Mouse (Mus musculus) natural killer cell, adult 2 months (primary cell): ENCODE data around the gene Rnpepl1.

Experiments
- DNase-seq, 2 experiments: peaks; one replicate each; pipeline ENCODE4 v3.0.0; 2022; ENCODE audit warnings: low spot score in 2 of 2

Gene Rnpepl1

GRCm38 (mm10) chr1:92910239-92910885, at the start of gene Rnpepl1:
Gene Rnpepl1 (plus strand): TSS chr1:92910783.
- DNase-seq = peak; percentile 36 to 61

- DNase-seq = no peak
Observed at GRCm38 (mm10) chr1:92861503-92861902, 49.1 kb upstream of the Rnpepl1 start.

GRCm38 (mm10) chr1:92863268-92863667, 47.3 kb upstream of the Rnpepl1 start:
- no peak for DNase-seq

DNA sequence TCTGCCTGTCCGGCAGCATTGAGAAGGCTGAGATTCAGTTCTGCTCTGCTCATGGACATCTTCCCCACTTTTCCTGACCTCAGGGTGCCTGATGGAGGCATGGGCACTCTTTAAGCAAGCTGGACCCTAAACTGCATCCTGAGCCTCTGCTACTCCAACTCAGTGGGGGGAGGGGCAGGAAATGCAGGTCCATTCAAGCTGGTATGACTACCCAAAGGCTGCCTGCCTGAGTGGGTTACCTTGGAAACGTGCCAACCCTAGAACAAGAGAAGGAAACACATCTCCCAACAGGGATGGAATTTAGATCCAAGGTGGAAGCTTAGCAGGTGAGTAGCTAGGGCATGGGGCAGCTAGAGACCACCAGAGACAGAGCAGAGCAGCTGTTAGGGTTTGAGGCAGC, 44.4 kb upstream of the Rnpepl1 start:
- DNase-seq = no peak

DNA sequence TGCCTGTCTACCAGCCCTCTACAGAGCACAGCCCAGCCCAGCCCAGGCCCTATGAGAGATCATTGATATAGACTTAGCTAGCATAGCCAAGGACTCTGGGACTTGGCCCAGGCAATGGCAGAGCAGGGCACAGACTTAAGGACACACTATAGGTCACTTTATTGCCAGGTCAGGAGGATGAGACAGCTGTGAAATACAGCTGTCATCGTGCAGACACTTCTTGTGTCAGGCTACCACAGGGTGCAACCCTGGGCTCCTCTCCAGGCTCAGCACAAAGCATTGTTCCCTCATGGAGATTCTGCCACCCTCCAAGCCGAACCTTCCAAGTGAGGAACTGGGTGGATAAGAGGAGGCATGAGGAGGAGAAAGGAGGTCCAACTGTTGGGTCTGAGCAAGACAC, 40.6 kb upstream of the Rnpepl1 start:
- DNase-seq = no peak

DNA sequence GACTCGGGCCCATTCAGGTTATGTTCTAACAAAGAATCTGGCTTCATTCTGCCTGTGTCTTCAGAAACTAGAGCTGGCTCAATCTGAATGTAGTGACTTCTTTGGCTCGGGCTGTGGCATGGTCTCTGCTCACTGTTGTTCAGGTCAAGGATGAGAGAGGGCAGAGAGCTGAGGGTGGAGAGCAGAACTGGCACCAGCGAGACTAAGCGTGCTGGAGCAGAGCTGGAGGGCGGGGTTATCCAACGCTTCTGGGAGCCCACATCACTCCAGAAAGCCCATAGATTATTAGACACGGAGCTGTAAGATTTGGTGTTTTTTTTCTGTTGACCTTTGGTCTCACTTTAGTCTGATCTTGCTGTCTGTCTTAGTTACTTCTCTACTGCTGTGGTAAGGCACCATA, 37.9 kb upstream of the Rnpepl1 start:
- DNase-seq = no peak

DNA sequence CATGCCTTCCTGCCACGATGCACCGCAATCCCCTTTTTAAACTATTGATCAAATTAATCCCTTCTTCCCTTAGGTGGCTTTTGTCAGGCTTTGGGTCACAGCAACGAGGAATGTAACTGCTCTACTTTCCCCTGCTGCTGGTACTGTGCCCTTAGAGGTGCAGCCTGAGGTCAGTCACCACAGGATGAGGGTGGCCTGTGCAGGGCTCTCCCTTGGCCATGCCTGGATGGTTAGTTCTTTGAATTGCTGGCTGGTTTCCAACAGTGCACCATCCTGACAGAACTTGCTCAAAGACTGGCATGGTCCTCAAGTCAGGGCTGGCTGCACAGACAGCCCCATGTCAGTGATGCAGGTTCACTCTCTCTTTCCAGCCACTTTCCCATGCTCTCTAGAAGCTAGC, 36.6 kb upstream of the Rnpepl1 start:
- no peak for DNase-seq

- DNase-seq = no peak
Observed at GRCm38 (mm10) chr1:92875360-92876111, 35.0 kb upstream of the Rnpepl1 start.

DNA sequence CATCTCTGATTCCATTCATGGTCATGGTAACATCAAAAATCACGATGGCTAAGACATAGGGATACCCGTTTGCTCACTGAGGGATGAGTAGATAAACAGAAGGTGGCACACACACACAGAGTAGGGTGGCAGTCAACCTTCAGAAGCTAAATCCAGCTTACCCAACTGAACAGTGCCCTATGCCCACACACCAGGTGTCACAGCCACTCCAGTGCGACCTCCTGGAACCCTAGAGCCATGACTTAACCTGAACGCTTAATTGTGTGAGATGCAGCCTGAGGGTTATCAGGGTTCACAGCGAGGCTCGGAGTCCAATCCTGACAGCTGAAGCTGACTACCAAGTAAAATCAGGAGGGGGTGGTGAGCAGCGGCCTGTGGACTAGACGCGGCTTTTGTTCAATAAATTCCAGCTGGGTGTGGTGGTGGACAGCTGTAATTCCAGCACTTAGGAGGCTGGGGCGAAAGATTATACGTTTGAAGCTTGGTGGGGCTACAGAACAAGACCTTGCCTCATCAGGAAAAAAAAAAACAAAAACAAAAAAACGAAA, 33.1 kb upstream of the Rnpepl1 start:
- no peak for DNase-seq

DNA sequence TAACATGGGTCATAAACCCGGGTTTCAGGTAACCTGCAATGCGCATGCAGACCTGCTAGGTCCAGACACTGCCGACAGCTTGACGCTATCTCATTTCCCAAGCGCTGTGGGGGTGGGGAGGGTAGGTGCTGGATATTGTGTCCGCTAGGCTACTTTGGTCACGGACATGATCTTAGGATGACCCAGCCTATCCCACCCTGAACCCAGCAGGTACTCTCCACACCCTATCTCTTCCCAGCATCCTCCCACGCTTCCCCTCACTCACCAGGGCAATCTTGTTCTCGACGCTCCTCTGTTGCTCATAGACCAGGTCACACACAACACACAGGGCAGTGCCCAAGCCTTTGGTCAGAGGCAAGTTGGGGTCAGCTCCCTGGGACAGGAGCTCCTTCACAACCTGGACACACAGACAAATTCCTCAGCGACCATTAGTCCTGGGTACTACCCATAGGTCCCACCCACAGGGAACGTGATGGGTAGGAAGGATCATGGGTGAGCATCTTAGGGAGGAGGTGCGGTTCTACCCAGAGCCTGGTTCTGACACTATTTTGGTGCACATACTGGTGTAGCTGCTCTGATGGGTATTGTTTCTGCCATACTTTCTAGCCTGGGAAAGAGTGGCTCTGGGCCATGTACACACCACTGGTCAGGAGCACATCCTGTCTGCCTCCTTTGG, 32.4 kb upstream of the Rnpepl1 start:
- no peak for DNase-seq

DNA sequence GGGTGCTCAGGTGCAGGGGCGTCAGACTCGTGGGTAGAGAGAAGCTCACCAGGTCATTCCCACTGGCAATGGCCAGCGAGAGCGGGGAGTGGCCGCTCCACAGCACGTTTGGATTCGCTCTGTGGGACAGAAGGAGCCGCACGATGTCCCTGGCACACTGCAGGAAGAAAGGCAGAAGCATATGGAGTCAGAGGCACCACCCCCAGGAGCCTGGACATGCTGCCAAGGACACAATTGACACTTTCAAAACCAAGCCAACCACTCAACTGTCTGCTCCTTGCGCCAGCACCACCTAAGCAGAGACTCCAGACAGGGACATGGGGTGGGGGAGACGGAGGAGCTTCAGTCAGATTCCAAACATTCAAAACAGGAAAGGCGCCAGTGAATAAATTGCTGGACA, 31.3 kb upstream of the Rnpepl1 start:
- no peak for DNase-seq

DNA sequence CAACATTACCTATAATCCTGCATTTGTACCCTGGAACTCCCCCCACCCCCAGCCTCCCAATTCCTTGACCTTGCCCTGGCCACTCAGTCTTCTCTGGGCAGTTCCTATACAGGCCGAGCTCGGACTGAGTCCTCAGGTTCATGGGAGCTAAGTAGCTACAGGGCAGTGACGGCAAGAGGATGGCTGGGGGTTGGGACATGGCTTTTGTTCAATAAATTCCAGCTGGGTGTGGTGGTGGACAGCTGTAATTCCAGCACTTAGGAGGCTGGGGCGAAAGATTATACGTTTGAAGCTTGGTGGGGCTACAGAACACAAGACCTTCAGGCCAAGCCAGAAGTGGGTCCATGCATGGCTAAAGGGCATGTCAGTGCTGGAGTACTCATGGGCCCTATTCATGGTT, 30.5 kb upstream of the Rnpepl1 start:
- DNase-seq = no peak

GRCm38 (mm10) chr1:92881982-92882381, 28.6 kb upstream of the Rnpepl1 start:
- no peak for DNase-seq

- no peak for DNase-seq
Observed at GRCm38 (mm10) chr1:92888901-92889655, 21.5 kb upstream of the Rnpepl1 start.

- no peak for DNase-seq
Observed at GRCm38 (mm10) chr1:92892791-92893190, 17.8 kb upstream of the Rnpepl1 start.

GRCm38 (mm10) chr1:92893896-92894295, 16.7 kb upstream of the Rnpepl1 start:
- DNase-seq = no peak

DNA sequence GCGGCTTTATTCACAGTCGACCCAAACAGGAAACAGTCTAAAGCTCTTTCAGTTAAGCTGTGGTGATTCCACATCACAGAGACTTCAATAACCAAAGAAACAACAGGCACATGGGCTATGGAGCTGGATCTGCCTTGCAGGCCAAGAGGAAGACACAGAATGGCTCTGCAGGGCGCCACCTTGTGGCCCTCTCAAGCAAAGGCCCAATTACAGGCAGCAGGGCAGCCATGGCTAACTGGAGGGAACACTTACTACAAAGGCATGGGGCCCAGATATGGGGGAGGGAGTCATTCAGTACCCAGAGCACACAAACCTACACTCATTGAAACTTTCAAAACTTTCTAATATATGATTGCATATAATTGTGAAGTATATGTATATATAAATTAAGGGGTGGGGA, 15.5 kb upstream of the Rnpepl1 start:
- DNase-seq = peak; percentile 53 to 74

GRCm38 (mm10) chr1:92902786-92903185, 7.8 kb upstream of the Rnpepl1 start, which contains the start of gene Ankmy1:
Gene Ankmy1 (minus strand): TSS chr1:92902906.
- no peak for DNase-seq

DNA sequence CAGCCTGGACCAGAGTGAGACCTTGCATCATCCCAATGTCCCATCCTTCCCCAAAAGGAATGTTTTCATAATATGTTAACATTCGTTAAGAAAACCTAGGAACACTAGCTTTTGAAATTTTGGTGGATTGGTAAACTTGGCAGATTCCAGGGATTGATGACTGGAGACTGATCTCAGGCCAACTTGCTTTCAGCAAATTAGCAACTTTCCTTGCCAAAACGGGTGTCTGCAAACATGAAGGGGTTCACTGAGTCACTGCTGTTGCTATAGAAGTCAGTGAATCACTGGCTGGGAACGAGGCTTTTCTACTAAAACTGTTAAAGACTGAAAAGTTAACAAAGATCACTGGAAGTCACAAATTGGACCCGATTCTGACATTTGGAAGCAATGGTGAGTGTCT, 7.0 kb upstream of the Rnpepl1 start:
- no peak for DNase-seq

DNA sequence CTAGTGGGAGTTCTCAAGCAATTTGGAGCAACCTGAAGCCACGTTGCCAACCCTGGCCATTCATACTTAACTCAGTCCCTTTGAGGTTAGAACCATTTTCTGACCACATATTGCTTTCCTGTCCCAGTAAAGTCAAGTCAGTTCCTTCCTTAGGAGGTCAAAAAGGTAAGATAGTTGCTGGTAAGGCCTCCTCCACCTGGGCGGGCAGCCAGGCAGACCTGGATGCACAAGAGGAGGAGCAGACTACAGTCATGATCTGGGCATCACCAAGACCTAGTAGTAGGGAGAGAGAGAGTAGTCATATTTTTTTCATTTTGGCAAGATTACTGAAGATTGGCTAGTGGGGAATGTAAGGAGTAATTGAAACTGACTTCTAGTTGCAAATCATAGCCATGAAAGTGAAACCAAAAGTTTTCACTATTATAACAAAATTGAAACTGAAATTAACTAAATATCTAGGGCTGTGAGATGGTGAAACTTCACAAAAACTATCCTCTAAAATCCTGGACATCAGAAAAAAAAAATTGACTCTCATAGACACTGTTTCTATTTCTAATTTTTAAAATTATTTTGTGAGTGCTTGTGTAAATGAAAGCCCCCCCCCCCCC, 4.8 kb upstream of the Rnpepl1 start:
- DNase-seq = no peak
